Mouse (Mus musculus) MEL (cell line): ENCODE measurements around the gene Apbb1. TPM values are rescaled to one million over a fixed set of nuclear protein-coding genes. Genes with fewer than 3 reads are reported as not detected.

Source experiments
- DNase-seq: peaks from one replicate; pipeline ENCODE4 v3.0.0; 2011; ENCODE audit warnings: low read depth, low spot score
- H3K27ac ChIP-seq: 2 replicates; pipeline ENCODE4 v1.5.1; 2012; ENCODE audit warnings: low read depth, mild to moderate bottlenecking, control low read depth, low read length, moderate library complexity; ENCODE audit not compliant: control insufficient read depth
- H3K27me3 ChIP-seq, 2 experiments: fragments of 150-350 bp in 1 of 2; sonication (generic) in 1 of 2; 2 replicates each; pipeline ENCODE4 v1.6.1; 2012; ENCODE audit warnings: low read length in 2 of 2, mild to moderate bottlenecking in 2 of 2, improper control_type of control experiment in 1 of 2, moderate library complexity in 1 of 2; ENCODE audit not compliant: insufficient read depth in 2 of 2, control insufficient read depth in 1 of 2
- H3K36me3 ChIP-seq, 2 experiments: 2 replicates each; pipeline ENCODE4 v1.6.1; 2012 to 2014; ENCODE audit warnings: low read length in 2 of 2, improper control_type of control experiment in 1 of 2, inconsistent platforms in 1 of 2, mild to moderate bottlenecking in 1 of 2; ENCODE audit not compliant: insufficient read depth in 2 of 2, control insufficient read depth in 1 of 2
- H3K4me1 ChIP-seq, 2 experiments: fragments of 150-350 bp in 1 of 2; sonication (generic) in 1 of 2; 2 replicates each; pipeline ENCODE4 v1.6.1; 2012; ENCODE audit warnings: low read length in 2 of 2, improper control_type of control experiment in 1 of 2, mild to moderate bottlenecking in 1 of 2; ENCODE audit not compliant: insufficient read depth in 2 of 2, control insufficient read depth in 1 of 2
- H3K4me3 ChIP-seq, 2 experiments: fragments of 150-350 bp in 1 of 2; sonication (generic) in 1 of 2; 2 replicates each; pipeline ENCODE4 v1.5.1; 2012; ENCODE audit warnings: low read depth in 2 of 2, low read length in 2 of 2, mild to moderate bottlenecking in 2 of 2, moderate library complexity in 2 of 2, control low read depth in 1 of 2, improper control_type of control experiment in 1 of 2; ENCODE audit not compliant: control insufficient read depth in 1 of 2, insufficient read depth in 1 of 2
- H3K79me2 ChIP-seq: 2 replicates; pipeline ENCODE4 v1.6.1; 2012; ENCODE audit warnings: mild to moderate bottlenecking, low read length, moderate library complexity; ENCODE audit not compliant: control insufficient read depth, poor library complexity, insufficient read depth
- H3K9ac ChIP-seq: 2 replicates; pipeline ENCODE4 v1.6.1; 2012; ENCODE audit warnings: low read depth, mild to moderate bottlenecking, control low read depth, low read length, moderate library complexity; ENCODE audit not compliant: control insufficient read depth, poor library complexity, severe bottlenecking
- H3K9me3 ChIP-seq: fragments of 150-350 bp; sonication (generic); replicated peaks from 2 replicates; pipeline ENCODE4 v1.6.1; 2012; ENCODE audit warnings: mild to moderate bottlenecking, low read length, improper control_type of control experiment, moderate library complexity; ENCODE audit not compliant: insufficient read depth
- CHD2 ChIP-seq: IDR thresholded peaks from 2 replicates; pipeline ENCODE4 v1.6.1; 2011; ENCODE audit warnings: low read length, improper control_type of control experiment
- CTCF ChIP-seq, 3 experiments: IDR thresholded peaks in 2 of 3; conservative IDR thresholded peaks in 1 of 3; 2 replicates each; pipeline ENCODE4 v1.5.1; 2011 to 2012; ENCODE audit warnings: low read length in 3 of 3, low read depth in 2 of 3, mild to moderate bottlenecking in 2 of 3, improper control_type of control experiment in 1 of 3, inconsistent platforms in 1 of 3, mixed read lengths in 1 of 3, moderate library complexity in 1 of 3; ENCODE audit not compliant: control insufficient read depth in 1 of 3, insufficient read depth in 1 of 3, poor library complexity in 1 of 3, severe bottlenecking in 1 of 3
- E2F4 ChIP-seq: IDR thresholded peaks from 2 replicates; pipeline ENCODE4 v1.6.1; 2011; ENCODE audit warnings: low read depth, low read length, improper control_type of control experiment, borderline replicate concordance
- EP300 ChIP-seq, 2 experiments: IDR thresholded peaks; 2 replicates each; pipeline ENCODE4 v1.6.1; 2011; ENCODE audit warnings: improper control_type of control experiment in 2 of 2, low read length in 2 of 2, low read depth in 1 of 2, mild to moderate bottlenecking in 1 of 2
- ETS1 ChIP-seq: IDR thresholded peaks from 2 replicates; pipeline ENCODE4 v1.6.1; 2012; ENCODE audit warnings: low read depth, mild to moderate bottlenecking, inconsistent platforms, low read length, improper control_type of control experiment, moderate library complexity
- GABPA ChIP-seq: IDR thresholded peaks from 2 replicates; pipeline ENCODE4 v1.6.1; 2012; ENCODE audit warnings: low read depth, mild to moderate bottlenecking, inconsistent platforms, low read length, improper control_type of control experiment, moderate library complexity
- GATA1 ChIP-seq: IDR thresholded peaks from 2 replicates; pipeline ENCODE4 v1.6.1; 2011; ENCODE audit warnings: low read depth, low read length, improper control_type of control experiment
- JUND ChIP-seq: IDR thresholded peaks from 2 replicates; pipeline ENCODE4 v1.6.1; 2011; ENCODE audit warnings: low read depth, mild to moderate bottlenecking, improper control_type of control experiment, low read length
- KAT2A ChIP-seq: conservative IDR thresholded peaks from 2 replicates; pipeline ENCODE4 v1.6.1; 2012; ENCODE audit warnings: low read depth, low read length, improper control_type of control experiment, inconsistent platforms
- MAFK ChIP-seq: IDR thresholded peaks from 2 replicates; pipeline ENCODE4 v1.6.1; 2011; ENCODE audit warnings: low read depth, mild to moderate bottlenecking, low read length, improper control_type of control experiment, borderline replicate concordance
- MAX ChIP-seq: IDR thresholded peaks from 2 replicates; pipeline ENCODE4 v1.6.1; 2011; ENCODE audit warnings: low read length, improper control_type of control experiment
- MEF2A ChIP-seq: IDR thresholded peaks from 2 replicates; pipeline ENCODE4 v1.6.1; 2014; ENCODE audit warnings: low read depth, mild to moderate bottlenecking, inconsistent platforms, low read length, improper control_type of control experiment; ENCODE audit not compliant: poor library complexity, insufficient replicate concordance, severe bottlenecking; ENCODE audit errors: extremely low read depth
- MYC ChIP-seq: IDR thresholded peaks from 2 replicates; pipeline ENCODE4 v1.6.1; 2011; ENCODE audit warnings: low read depth, mild to moderate bottlenecking, low read length, improper control_type of control experiment, moderate library complexity
- NRF1 ChIP-seq: IDR thresholded peaks from 2 replicates; pipeline ENCODE4 v1.6.1; 2014; ENCODE audit warnings: low read depth, mild to moderate bottlenecking, inconsistent platforms, low read length, improper control_type of control experiment, moderate library complexity; ENCODE audit not compliant: poor library complexity, insufficient read depth, severe bottlenecking
- POLR2A ChIP-seq, 2 experiments: IDR thresholded peaks; 2 replicates each; pipeline ENCODE4 v1.6.1; 2011 to 2012; ENCODE audit warnings: low read length in 2 of 2, mild to moderate bottlenecking in 2 of 2, control low read depth in 1 of 2, improper control_type of control experiment in 1 of 2, low read depth in 1 of 2, moderate library complexity in 1 of 2; ENCODE audit not compliant: control insufficient read depth in 1 of 2, insufficient read depth in 1 of 2, poor library complexity in 1 of 2
- RCOR1 ChIP-seq: IDR thresholded peaks from 2 replicates; pipeline ENCODE4 v1.6.1; 2012; ENCODE audit warnings: low read depth, mild to moderate bottlenecking, inconsistent platforms, low read length, improper control_type of control experiment
- SIN3A ChIP-seq: IDR thresholded peaks from 2 replicates; pipeline ENCODE4 v1.6.1; 2012; ENCODE audit warnings: low read length, improper control_type of control experiment, inconsistent platforms
- SMC3 ChIP-seq: IDR thresholded peaks from 2 replicates; pipeline ENCODE4 v1.6.1; 2011; ENCODE audit warnings: low read depth, low read length, improper control_type of control experiment
- TBP ChIP-seq: IDR thresholded peaks from 2 replicates; pipeline ENCODE4 v1.8.0; 2011; ENCODE audit warnings: low read depth, low read length, improper control_type of control experiment
- UBTF ChIP-seq: IDR thresholded peaks from 2 replicates; pipeline ENCODE4 v1.6.1; 2012; ENCODE audit warnings: low read depth, mild to moderate bottlenecking, inconsistent platforms, low read length, improper control_type of control experiment, moderate library complexity, borderline replicate concordance; ENCODE audit not compliant: insufficient read depth
- USF2 ChIP-seq, 2 experiments: IDR thresholded peaks; 2 replicates each; pipeline ENCODE4 v1.6.1; 2011 to 2012; ENCODE audit warnings: improper control_type of control experiment in 2 of 2, low read length in 2 of 2, borderline replicate concordance in 1 of 2, inconsistent platforms in 1 of 2, low read depth in 1 of 2, mild to moderate bottlenecking in 1 of 2; ENCODE audit not compliant: insufficient read depth in 1 of 2
- ZC3H11A ChIP-seq: IDR thresholded peaks from 2 replicates; pipeline ENCODE4 v1.6.1; 2012; ENCODE audit warnings: low read depth, mild to moderate bottlenecking, inconsistent platforms, low read length, improper control_type of control experiment
- ZMIZ1 ChIP-seq: IDR thresholded peaks from 2 replicates; pipeline ENCODE4 v1.6.1; 2012; ENCODE audit warnings: low read depth, mild to moderate bottlenecking, inconsistent platforms, low read length, improper control_type of control experiment, moderate library complexity
- polyA plus RNA-seq, 2 experiments: library from polyadenylated mRNA; stranded (reverse) in 1 of 2; unstranded in 1 of 2; fragments of >175 nt in 1 of 2; fragments of >200 nt in 1 of 2; gene quantifications; 2 replicates each; pipeline versions ENCODE4 v1.2.1 to v1.2.4; 2012; ENCODE audit warnings: low replicate concordance in 2 of 2, low read depth in 1 of 2; ENCODE audit not compliant: insufficient read length in 2 of 2, insufficient read depth in 1 of 2, missing spikeins in 1 of 2
- total RNA-seq: library from RNA; depleted of rRNA; stranded (reverse); fragments of 300-350 nt; gene quantifications from 2 replicates; pipeline ENCODE4 v1.2.3, GENCODE M21; 2012

Gene Apbb1
- total and polyA plus RNA-seq, 3 experiments: 0.13 TPM; not detected in 2

- H3K4me1 ChIP-seq: peaks cover 2 to 4% of the 10 kb centered on the region in 2 experiments; a peak in 2 of 4 replicates
- H3K79me2 ChIP-seq: no peaks in the 10 kb centered on the region
- H3K9ac ChIP-seq: no peak overlapping the region
- H3K9me3 ChIP-seq: no peaks in the 10 kb centered on the region
- no peak overlapping the region for H3K27ac ChIP-seq
- no peaks in the 10 kb centered on the region for H3K27me3 ChIP-seq
- peaks cover 0 to 4% of the 10 kb centered on the region in 2 experiments; a peak in 2 of 4 replicates for H3K36me3 ChIP-seq
- TF ChIP-seq KAT2A (no peak), GABPA (no peak), ZMIZ1 (no peak), CHD2 (no peak), JUND (no peak), ZC3H11A (no peak), E2F4 (no peak), TBP (no peak)
- H3K4me3 ChIP-seq: no peak overlapping the region
- DNase-seq: no peak
Observed at GRCm38 (mm10) chr7:105614400-105614799, 32.9 kb upstream of the Apbb1 start.

- no peak for DNase-seq
- Histone ChIP-seq H3K9ac (no peak overlapping the region), H3K4me1 (peaks cover 2 to 14% of the 10 kb centered on the region in 2 experiments; a peak in 2 of 4 replicates), H3K4me3 (no peak overlapping the region), H3K27ac (no peak overlapping the region), H3K36me3 (peaks cover 0 to 11% of the 10 kb centered on the region in 2 experiments; a peak in 2 of 4 replicates), H3K9me3 (no peaks in the 10 kb centered on the region), H3K27me3 (no peaks in the 10 kb centered on the region), H3K79me2 (no peaks in the 10 kb centered on the region)
- TF ChIP-seq NRF1 (no peak), MAFK (no peak), CTCF (IDR thresholded peaks at IDR 0.05 in 2 of 3, conservative IDR thresholded peaks at IDR 0.05 in 1 of 3; ENCODE audit: control insufficient read depth in 1 of 3, insufficient read depth in 1 of 3, low read depth in 2 of 3, low read length in 3 of 3, poor library complexity in 1 of 3, severe bottlenecking in 1 of 3) (no peak), SMC3 (no peak), TBP (no peak), MYC (no peak), GATA1 (no peak), POLR2A (IDR thresholded peaks at IDR 0.05; ENCODE audit: control insufficient read depth in 1 of 2, insufficient read depth in 1 of 2, low read depth in 1 of 2, low read length in 2 of 2, poor library complexity in 1 of 2) (no peak), KAT2A (no peak), USF2 (IDR thresholded peaks at IDR 0.05; ENCODE audit: borderline replicate concordance in 1 of 2, insufficient read depth in 1 of 2, low read depth in 1 of 2, low read length in 2 of 2) (no peak), MEF2A (no peak), UBTF (no peak), RCOR1 (no peak), MAX (no peak), EP300 (IDR thresholded peaks at IDR 0.05; ENCODE audit: low read depth in 1 of 2, low read length in 2 of 2) (no peak), SIN3A (no peak), ETS1 (no peak)
Observed at GRCm38 (mm10) chr7:105611767-105612166, 30.3 kb upstream of the Apbb1 start.
